Mouse (Mus musculus) olfactory bulb, adult 2 months (tissue): Measurements from ENCODE around the gene Mef2d. TPM values are rescaled to one million over a fixed set of nuclear protein-coding genes. Genes with fewer than 3 reads are reported as not detected.

Experiments
- H3K27ac ChIP-seq: fragments of 200-500 bp; 2 replicates; pipeline ENCODE4 v1.5.1; 2012; ENCODE audit warnings: low read depth, low read length; ENCODE audit not compliant: insufficient read depth
- H3K4me1 ChIP-seq: fragments of 200-500 bp; 2 replicates; pipeline ENCODE4 v1.6.1; 2012; ENCODE audit warnings: low read length; ENCODE audit not compliant: control insufficient read depth, insufficient read depth
- H3K4me3 ChIP-seq: fragments of 200-500 bp; 2 replicates; pipeline ENCODE4 v1.5.1; 2012; ENCODE audit warnings: mild to moderate bottlenecking, low read depth, low read length, moderate library complexity; ENCODE audit not compliant: insufficient read depth
- CTCF ChIP-seq: fragments of 200-500 bp; IDR thresholded peaks from 2 replicates; pipeline ENCODE4 v1.5.1; 2012; ENCODE audit warnings: low read depth, mild to moderate bottlenecking, low read length, moderate library complexity; ENCODE audit not compliant: insufficient read depth
- POLR2A ChIP-seq: fragments of 200-500 bp; IDR thresholded peaks from 2 replicates; pipeline ENCODE4 v1.6.1; 2012; ENCODE audit warnings: mild to moderate bottlenecking, low read depth, low read length, moderate library complexity; ENCODE audit not compliant: insufficient read depth
- WGBS: fragments of 180-500 bp; shearing (Covaris S2); methylation state at CpG from one replicate; pipeline ENCODE4 v1.1.7; 2018; 5-methylcytosine and 5-hydroxymethylcytosine counted together
- polyA plus RNA-seq: library from polyadenylated mRNA; stranded (reverse); fragments of >200 nt; gene quantifications from 2 replicates; pipeline ENCODE4 v1.2.4, GENCODE M21; 2012; ENCODE audit warnings: low replicate concordance; ENCODE audit not compliant: missing spikeins, insufficient read depth, insufficient read length

Mef2d gene
- polyA plus RNA-seq, 1 experiment = not detected

DNA sequence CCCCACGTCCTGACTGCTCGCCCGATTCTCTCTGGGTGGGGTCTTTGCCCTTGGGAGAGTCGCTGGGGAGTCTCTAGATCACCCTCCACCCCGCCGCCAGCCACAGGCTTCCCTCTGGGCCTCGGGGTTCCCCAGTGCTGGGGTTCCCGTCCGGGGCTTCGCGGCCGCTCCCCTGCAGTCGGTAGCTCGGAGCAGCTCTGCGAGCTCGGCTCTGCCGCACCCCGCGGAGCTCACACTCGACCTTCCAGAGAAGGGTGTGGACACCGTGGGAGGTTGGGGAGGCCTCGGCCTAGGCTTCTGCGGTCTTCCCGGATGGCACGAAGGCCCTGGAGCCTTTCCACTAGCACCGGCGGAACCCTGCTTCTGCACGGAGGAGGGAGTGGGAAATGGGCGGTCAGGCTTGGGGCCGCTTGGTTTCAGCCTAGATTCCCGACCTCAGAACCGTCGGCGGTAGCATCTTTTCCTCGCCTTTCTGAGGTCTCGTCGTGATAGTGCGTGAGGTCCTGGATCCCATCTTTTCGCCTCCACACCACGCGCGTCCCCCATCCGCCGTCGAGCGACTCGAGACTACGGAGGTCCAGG is 72.9 kb downstream of the Mef2d start:
- peak overlapping the region; percentile 75 for H3K4me3 ChIP-seq
- TF ChIP-seq CTCF (no peak), POLR2A (no peak)
- WGBS = 3% methylated on average over 48 of the region's 48 CpGs
- peak overlapping the region; percentile 94 for H3K27ac ChIP-seq
- peaks cover 29% of the 10 kb centered on the region for H3K4me1 ChIP-seq

DNA sequence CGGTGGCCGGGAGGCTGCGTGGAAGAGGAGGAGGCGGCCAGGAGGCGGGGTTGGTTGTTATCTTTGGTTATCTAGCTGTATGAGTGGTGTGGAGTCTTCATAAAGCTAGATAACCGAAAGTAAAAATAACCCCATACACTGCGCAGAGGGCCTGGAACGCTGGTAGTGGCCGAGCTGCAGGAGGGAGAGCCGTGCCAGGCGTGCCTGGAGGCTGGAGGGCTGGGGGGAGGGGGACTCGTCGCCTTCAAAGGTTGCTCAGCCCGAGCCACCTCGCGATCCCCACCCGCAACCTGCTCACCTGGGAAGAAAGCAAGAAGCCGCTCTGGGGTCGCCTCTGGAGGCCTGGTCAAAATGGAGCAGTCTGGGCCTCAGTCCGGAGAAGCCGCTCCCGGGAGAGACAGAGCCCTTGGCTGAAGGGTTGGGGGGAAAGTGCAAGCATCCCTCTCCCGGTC is 73.4 kb downstream of the Mef2d start:
- WGBS = 5% methylated on average over 23 of the region's 23 CpGs
- Histone ChIP-seq H3K4me3 (peak overlapping the region; percentile 75), H3K27ac (peak overlapping the region; percentile 94), H3K4me1 (peaks cover 31% of the 10 kb centered on the region)
- no peak for TF ChIP-seq CTCF
- TF ChIP-seq POLR2A = no peak

DNA sequence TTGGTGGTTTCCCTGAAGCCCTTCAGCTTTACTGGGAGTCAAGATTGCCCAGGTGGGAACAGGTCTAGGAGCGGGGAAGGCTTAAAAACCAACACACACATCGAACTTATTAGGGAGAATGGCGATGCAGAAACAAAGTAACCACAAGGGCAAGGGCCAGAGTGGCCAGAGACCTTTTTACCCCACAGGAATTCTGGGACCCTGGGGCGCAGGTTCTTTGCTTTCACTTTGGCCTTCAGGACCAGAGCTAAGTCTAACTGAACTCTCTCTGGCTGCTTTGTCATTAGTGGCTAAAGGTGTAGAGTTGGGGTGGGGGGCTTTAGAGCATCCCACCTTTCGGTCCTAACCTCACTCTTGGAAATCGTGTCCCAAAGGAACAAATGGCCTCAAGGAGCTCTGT is 73.9 kb downstream of the Mef2d start:
- peak overlapping the region; percentile 75 for H3K4me3 ChIP-seq
- H3K4me1 ChIP-seq = peaks cover 31% of the 10 kb centered on the region
- H3K27ac ChIP-seq = peak overlapping the region; percentile 94
- 15% methylated on average over 6 of the region's 6 CpGs for WGBS
- TF ChIP-seq POLR2A (no peak), CTCF (no peak)

DNA sequence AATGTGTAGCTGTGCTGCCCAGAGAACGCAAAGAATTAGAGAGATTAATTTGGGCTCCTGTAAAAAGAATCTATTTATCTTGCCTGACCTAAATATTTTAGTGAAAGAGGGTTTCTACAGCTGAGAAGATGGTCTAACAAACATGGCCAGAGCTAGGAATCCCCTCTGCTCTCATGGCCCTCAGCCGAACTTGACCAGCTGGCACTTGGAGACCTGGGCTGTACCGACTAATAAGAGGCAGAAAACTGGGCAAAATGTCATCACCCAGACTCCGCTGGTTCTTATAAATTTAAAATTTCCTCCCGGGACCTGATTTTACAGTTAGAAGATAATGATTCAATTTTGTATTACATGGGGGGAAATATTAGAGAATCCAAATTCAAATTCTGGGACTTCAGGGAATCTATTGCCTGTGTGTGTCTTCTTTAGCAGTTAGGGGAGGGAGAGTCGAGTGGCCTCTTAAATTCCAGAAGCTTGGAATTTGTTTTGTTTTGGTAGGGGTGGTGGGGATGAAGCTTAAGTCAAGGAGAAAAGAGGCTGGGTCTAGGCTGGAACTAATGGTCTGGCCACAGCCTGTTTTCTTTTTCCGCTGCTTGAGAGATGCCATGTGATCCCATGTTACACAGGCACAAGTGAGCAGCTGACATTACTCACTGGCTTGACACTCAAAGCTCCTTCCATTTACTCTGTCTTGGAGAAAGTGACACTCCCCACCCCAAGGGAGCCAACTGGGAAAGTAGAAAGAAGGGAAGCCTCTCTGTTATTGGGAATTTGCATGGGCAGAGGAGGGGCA is 74.6 kb downstream of the Mef2d start:
- Histone ChIP-seq H3K4me3 (peak overlapping the region; percentile 75), H3K27ac (peak overlapping the region; percentile 94), H3K4me1 (peaks cover 35% of the 10 kb centered on the region)
- TF ChIP-seq CTCF (no peak), POLR2A (no peak)
- WGBS = 24% methylated on average over 7 of the region's 7 CpGs

DNA sequence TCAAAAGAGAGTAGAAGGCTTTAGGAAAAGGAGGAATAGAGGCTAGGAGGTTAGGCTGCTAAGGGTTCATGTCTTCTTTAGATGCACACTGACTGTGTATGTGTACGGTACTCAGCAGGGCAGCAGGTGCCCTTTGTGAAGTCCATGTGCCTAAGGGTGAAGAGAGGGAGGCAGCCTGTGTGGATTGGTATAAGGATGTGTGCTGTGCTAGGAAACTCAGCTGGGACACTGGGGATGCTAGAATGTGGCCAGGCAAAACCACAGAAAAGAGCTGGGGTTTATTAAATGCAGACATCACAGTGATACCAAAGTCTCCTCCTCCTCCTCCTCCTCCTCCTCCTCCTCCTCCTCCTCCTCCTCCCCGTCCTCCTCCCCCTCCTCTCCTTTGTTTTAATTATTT is 75.5 kb downstream of the Mef2d start:
- peaks cover 43% of the 10 kb centered on the region for H3K4me1 ChIP-seq
- peak overlapping the region; percentile 58 for H3K27ac ChIP-seq
- H3K4me3 ChIP-seq = no peak overlapping the region
- TF ChIP-seq POLR2A (no peak), CTCF (no peak)
- 27% methylated on average over 1 of the region's 2 CpGs for WGBS

DNA sequence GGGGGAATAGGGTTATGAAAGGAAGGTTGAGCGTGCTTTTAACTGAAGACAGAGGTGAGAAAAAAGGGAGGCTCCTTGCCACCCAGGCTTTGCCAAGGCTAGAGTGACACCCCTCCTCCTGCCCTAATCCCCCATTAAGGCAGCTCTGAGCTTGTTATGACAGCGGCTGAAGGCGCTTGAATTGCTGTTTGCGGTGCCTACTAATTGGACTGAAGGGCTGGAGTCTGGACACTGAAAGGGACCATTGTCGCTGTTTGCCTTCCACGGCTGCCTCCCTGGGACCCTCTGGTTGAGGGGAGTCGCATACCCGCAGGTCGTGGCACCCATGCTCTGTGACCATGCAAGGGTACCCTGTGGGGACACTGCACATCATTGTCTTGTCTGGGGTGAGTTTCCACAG is 77.8 kb downstream of the Mef2d start:
- WGBS = 27% methylated on average over 9 of the region's 9 CpGs
- no peak for TF ChIP-seq POLR2A
- no peak for TF ChIP-seq CTCF
- peak overlapping the region; percentile 52 for H3K27ac ChIP-seq
- peaks cover 46% of the 10 kb centered on the region for H3K4me1 ChIP-seq
- no peak overlapping the region for H3K4me3 ChIP-seq

DNA sequence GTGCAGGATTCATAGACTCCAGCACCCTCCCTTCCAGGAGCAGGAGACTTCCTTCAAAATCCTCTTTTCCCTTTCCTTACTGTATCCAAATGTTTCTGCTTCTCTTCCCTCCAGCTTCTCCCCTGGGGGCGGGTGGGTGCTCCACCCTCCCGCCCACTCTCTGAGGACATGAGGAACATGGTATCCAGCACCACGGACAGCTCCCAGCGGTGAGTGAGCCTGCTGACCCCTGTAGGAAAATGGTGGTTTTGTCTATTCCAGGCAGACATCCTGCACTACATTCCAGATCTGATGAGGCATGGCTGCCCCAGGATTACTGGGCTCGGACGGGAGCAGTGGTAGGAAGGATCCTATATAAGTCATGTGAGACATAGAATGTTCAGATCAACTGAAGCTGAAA is 78.7 kb downstream of the Mef2d start:
- H3K27ac ChIP-seq = peak overlapping the region; percentile 28
- peaks cover 44% of the 10 kb centered on the region for H3K4me1 ChIP-seq
- 18% methylated on average over 6 of the region's 6 CpGs for WGBS
- H3K4me3 ChIP-seq = no peak overlapping the region
- TF ChIP-seq POLR2A = no peak
- TF ChIP-seq CTCF = no peak

Other genes starting within 250 kb of the Mef2d start
- 549 TPM in 1 of 2 replicates, not detected in the other for gene Hdgf, start 236.1 kb upstream of the Mef2d start, polyA plus RNA-seq
- gene Mrpl24, start 222.9 kb upstream of the Mef2d start, polyA plus RNA-seq = not detected in 2 replicates
- not detected in 2 replicates for gene Isg20l2, start 212.1 kb upstream of the Mef2d start, polyA plus RNA-seq
- gene Rrnad1, start 211.7 kb upstream of the Mef2d start, polyA plus RNA-seq = not detected in 2 replicates
- not detected in 2 replicates for gene Crabp2, start 193.7 kb upstream of the Mef2d start, polyA plus RNA-seq
- gene Nes, start 171.3 kb upstream of the Mef2d start, polyA plus RNA-seq = not detected in 2 replicates
- not detected in 2 replicates for gene Bcan, start 142.1 kb upstream of the Mef2d start, polyA plus RNA-seq
- not detected in 2 replicates for gene Hapln2, start 114.8 kb upstream of the Mef2d start, polyA plus RNA-seq
- gene Gpatch4, start 99.3 kb upstream of the Mef2d start, polyA plus RNA-seq = not detected in 2 replicates
- gene Naxe, start 83.9 kb upstream of the Mef2d start, polyA plus RNA-seq = not detected in 2 replicates
- gene Ttc24, start 64.1 kb upstream of the Mef2d start, polyA plus RNA-seq = not detected in 2 replicates
- not detected in 2 replicates for gene Iqgap3, start 60.4 kb upstream of the Mef2d start, polyA plus RNA-seq
- not detected in 2 replicates for gene Rhbg, start 112.3 kb downstream of the Mef2d start, polyA plus RNA-seq
- gene Gm38392, start 144.8 kb downstream of the Mef2d start, polyA plus RNA-seq = not detected in 2 replicates
- not detected in 2 replicates for gene Tsacc, start 154.6 kb downstream of the Mef2d start, polyA plus RNA-seq
- gene Cct3, start 154.7 kb downstream of the Mef2d start, polyA plus RNA-seq = 179 TPM in 1 of 2 replicates, not detected in the other
- not detected in 2 replicates for gene Glmp, start 182.7 kb downstream of the Mef2d start, polyA plus RNA-seq
- not detected in 2 replicates for gene Tmem79, start 193.8 kb downstream of the Mef2d start, polyA plus RNA-seq
- not detected in 2 replicates for gene Smg5, start 193.9 kb downstream of the Mef2d start, polyA plus RNA-seq
- not detected in 2 replicates for gene Paqr6, start 222.2 kb downstream of the Mef2d start, polyA plus RNA-seq
- gene Bglap3, start 230.4 kb downstream of the Mef2d start, polyA plus RNA-seq = not detected in 2 replicates
- not detected in 2 replicates for gene Bglap2, start 236.3 kb downstream of the Mef2d start, polyA plus RNA-seq
- gene Bglap, start 242.1 kb downstream of the Mef2d start, polyA plus RNA-seq = not detected in 2 replicates